Mouse (Mus musculus): Measurements from ENCODE around the gene Tac2. TPM values are rescaled to one million over a fixed set of nuclear protein-coding genes. Genes with fewer than 3 reads are reported as not detected.
A peak's percentile ranks its signal among the peaks of the same experiment; 100 is the strongest.

The Tac2 gene
- polyA plus RNA-seq, 1 experiment from 2014 or later: 4.1 TPM

DNA sequence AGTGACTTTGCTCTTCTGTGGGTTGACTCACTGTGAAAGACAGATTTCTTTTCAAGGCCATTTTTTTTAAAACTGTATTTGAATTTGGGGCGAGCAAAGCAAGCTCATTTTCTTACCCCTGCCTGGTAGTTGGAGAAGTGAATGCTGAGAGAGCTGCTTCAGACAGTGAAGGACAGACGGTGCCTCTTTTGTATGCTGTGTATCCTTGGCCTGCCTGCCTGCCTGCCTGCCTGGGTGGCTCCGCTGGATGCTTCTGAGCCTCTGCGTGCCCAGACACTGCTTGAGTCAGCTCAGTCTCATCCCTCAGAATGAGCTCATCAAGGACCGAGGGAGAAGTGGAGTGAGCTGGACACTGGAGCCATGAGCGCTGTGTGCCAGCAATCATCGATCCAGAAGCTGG lies 25.3 kb upstream of the Tac2 start:
- Histone ChIP-seq H3K4me1 (replicated peaks) (peaks cover 6% of the 10 kb centered on the region; the same call in 1 of the 2 replicates), H3K4me3 (replicated peaks) (no peak overlapping the region), H3K27ac (no peak overlapping the region), H3K9me3 (no peaks in the 10 kb centered on the region), H3K9ac (no peak overlapping the region), H3K27me3 (replicated peaks) (no peaks in the 10 kb centered on the region), H3K36me3 (peaks cover 20% of the 10 kb centered on the region; the same call in 1 of the 2 replicates), H3K4me2 (replicated peaks) (no peak overlapping the region)
- 91% methylated on average over 7 of the region's 7 CpGs for WGBS
- no peak for ATAC-seq

DNA sequence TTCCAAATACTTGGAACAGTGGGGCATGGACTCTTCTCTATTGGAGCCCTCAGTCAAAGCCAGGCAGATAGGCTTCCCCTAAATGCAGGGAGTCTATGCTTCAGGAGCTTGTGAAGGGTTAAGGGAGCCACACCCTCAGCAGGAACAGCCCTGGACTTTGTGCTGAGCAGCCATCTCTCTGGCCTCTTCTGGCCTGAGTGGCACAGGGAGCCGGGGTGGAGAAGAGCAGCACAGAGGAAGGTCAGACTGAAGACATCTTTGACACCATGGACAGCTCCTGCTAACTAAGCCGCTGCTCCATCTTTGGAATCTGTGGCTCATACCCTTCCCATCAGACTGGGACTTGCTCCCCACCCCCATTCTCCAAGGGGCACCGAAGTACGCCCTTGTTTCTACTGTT lies 21.0 kb upstream of the Tac2 start:
- 38% methylated on average over 4 of the region's 4 CpGs for WGBS
- Histone ChIP-seq H3K4me3 (replicated peaks) (peak overlapping the region; percentile 29), H3K9ac (no peak overlapping the region), H3K4me1 (replicated peaks) (peaks cover 11% of the 10 kb centered on the region), H3K27me3 (replicated peaks) (no peaks in the 10 kb centered on the region), H3K36me3 (no peaks in the 10 kb centered on the region), H3K27ac (peak overlapping the region; percentile 62; the same call in 1 of the 2 replicates), H3K4me2 (replicated peaks) (peak overlapping the region; percentile 29; the same call in 1 of the 2 replicates), H3K9me3 (no peaks in the 10 kb centered on the region)
- peak; percentile 75 for ATAC-seq

DNA sequence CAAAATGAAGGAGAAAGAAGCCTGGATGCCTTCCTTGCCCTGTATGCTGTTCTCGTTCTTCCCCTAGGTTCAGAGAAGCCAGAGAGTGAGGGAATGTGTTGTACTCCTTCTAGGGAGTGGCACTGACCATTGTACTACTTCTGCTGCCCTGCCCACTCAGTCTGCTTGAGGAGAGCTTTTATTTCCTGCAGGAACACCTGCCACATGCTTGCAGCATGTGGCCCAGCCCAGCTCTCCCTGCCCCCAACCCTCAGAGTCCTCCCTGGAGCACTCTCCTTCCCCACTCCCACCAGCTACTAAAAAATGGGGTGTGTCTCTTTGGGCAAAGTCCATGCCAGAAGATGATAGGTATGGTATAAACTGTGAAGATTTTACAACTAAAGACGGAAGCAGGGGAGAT lies 20.0 kb upstream of the Tac2 start:
- Histone ChIP-seq H3K36me3 (no peaks in the 10 kb centered on the region), H3K27ac (peak overlapping the region; percentile 62; the same call in 1 of the 2 replicates), H3K4me1 (replicated peaks) (peaks cover 11% of the 10 kb centered on the region), H3K9me3 (no peaks in the 10 kb centered on the region), H3K4me3 (replicated peaks) (0 out of 2 replicates have a peak overlapping the region, but pooled peaks have one; percentile 29), H3K4me2 (replicated peaks) (0 out of 2 replicates have a peak overlapping the region, but pooled peaks have one; percentile 40), H3K9ac (no peak overlapping the region), H3K27me3 (replicated peaks) (no peaks in the 10 kb centered on the region)
- WGBS: 32% methylated on average over 2 of the region's 2 CpGs
- ATAC-seq: peak; percentile 86

DNA sequence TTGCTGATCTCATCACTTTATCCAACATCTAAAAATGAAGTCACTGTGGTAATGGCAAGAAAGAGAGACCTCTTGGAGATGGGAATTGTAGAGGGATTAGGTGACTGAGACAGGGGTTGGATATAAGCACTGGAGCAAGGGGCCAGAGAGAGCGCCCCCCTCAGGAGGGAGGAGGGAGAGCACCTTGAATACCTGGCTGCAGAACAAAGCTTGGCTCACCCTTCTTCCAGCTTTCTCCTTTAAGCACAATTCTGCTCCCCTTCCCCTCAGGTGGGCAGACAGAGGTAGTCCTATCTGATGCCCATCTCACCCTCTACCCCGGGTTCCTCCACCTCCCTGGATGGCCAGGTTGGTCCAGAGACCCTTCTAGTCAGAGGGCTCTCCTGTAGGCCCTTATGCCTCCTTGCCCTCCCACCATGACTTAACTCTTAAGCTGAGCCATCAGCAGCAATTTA lies 19.5 kb upstream of the Tac2 start, which contains the start of gene Myo1a:
Myo1a (plus strand) TSS at position 405 of the 455 bp plus-strand sequence.
- ATAC-seq: no peak; the same call in 1 of the 2 replicates
- Histone ChIP-seq H3K27me3 (replicated peaks) (no peaks in the 10 kb centered on the region), H3K27ac (peak within 1 kb of the TSS; percentile 62; the same call in 1 of the 2 replicates), H3K4me1 (replicated peaks) (peaks cover 11% of the 10 kb centered on the region), H3K4me3 (replicated peaks) (peak within 1 kb of the TSS; percentile 29), H3K36me3 (no peaks in the 10 kb centered on the region), H3K9me3 (no peaks in the 10 kb centered on the region), H3K4me2 (replicated peaks) (peak within 1 kb of the TSS; percentile 40), H3K9ac (no peak within 1 kb of the TSS)
- WGBS: 55% methylated on average over 2 of the region's 2 CpGs

DNA sequence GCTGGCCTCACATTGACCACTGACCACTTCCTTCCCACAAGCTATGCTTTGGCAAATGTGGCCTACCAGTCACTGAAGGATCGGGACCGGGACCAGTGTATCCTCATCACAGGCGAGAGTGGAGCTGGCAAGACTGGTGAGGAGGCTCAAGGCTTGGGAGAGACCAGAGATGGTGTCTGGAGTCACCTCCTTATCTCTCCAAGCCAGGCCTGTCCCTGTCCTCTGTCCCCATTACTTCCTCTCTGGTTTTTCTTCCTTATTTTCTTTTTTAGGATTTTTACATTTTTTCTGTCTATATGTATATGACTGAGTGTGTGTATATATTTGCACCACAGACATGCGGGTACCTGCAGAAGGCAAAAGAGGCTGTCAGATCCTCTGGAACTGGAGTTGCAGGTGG lies 18.5 kb upstream of the Tac2 start:
- H3K4me3 ChIP-seq (replicated peaks): no peak overlapping the region
- no peak overlapping the region for H3K27ac ChIP-seq
- no peak overlapping the region for H3K9ac ChIP-seq
- H3K4me2 ChIP-seq (replicated peaks): no peak overlapping the region
- WGBS: 93% methylated on average over 4 of the region's 4 CpGs
- ATAC-seq: no peak
- H3K36me3 ChIP-seq: no peaks in the 10 kb centered on the region
- H3K9me3 ChIP-seq: no peaks in the 10 kb centered on the region
- no peaks in the 10 kb centered on the region for H3K27me3 ChIP-seq (replicated peaks)
- H3K4me1 ChIP-seq (replicated peaks): peaks cover 11% of the 10 kb centered on the region

DNA sequence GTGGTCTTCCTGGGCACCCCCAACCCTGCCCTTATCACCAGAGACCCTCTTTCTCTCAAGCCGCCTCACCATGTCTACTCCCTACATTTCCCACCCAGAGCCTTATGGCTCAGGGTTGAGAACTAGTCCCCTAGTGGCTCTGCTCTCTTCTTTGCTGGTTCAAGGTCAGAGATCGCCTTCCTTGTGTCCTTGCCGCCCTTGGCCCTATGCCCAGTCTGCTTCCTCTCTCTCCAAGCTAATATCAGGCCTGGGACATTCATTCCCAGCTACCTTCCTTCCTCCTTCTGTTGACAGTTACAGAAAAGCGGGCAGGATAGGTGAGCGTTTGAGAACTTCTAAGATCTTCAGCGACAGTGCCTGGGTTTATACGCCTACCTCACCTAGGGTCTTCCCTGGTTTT lies 16.6 kb upstream of the Tac2 start:
- H3K4me2 ChIP-seq (replicated peaks): no peak overlapping the region
- H3K27me3 ChIP-seq (replicated peaks): no peaks in the 10 kb centered on the region
- no peaks in the 10 kb centered on the region for H3K36me3 ChIP-seq
- H3K9me3 ChIP-seq: no peaks in the 10 kb centered on the region
- no peak overlapping the region for H3K27ac ChIP-seq
- H3K4me3 ChIP-seq (replicated peaks): no peak overlapping the region
- no peak for ATAC-seq
- H3K9ac ChIP-seq: no peak overlapping the region
- WGBS: 78% methylated on average over 7 of the region's 7 CpGs
- H3K4me1 ChIP-seq (replicated peaks): peaks cover 11% of the 10 kb centered on the region

DNA sequence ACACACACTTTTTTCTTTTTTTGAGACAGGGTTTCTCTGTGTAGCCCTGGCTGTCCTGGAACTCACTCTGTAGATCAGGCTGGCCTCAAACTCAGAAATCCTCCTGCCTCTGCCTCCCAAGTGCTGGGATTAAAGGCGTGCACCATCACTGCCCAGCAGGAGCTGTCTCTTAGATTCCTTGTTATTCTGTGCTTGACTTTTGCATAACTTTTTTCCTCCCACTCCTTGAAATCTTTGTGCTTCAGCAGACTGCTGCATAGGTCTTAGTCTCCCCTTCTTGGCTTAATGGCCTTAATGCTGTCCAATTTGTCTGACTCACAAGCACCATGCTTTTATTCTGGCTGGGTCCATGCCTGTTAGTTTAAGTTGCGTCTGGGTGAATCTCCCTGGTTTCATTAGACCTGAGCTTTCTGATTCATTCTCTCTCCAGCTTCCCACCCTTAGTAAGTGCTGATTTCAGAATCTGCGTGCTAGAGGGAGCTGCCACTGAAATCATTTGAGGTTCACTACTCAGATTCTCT lies 15.4 kb upstream of the Tac2 start:
- WGBS: 85% methylated on average over 3 of the region's 3 CpGs
- Histone ChIP-seq H3K36me3 (no peaks in the 10 kb centered on the region), H3K4me1 (replicated peaks) (peaks cover 5% of the 10 kb centered on the region; the same call in 1 of the 2 replicates)

DNA sequence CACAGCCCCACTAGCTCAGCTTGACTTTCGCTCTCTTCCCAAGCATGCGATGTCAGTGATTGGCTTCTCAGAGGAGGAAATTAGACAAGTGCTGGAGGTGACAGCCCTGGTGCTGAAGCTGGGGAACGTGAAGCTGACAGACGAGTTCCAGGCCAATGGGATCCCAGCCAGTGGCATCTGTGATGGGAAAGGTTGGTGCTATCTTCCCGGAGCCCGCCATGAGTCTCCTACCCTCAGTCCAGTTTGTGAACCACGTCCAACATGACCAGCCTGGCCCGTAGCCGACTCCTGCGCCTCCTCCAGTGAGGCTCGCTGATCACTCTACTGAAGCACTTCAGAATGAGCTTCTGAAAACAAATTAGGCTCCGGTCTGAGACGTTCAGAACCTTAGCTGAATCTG lies 13.9 kb upstream of the Tac2 start:
- no peak overlapping the region for H3K4me3 ChIP-seq (replicated peaks)
- H3K27ac ChIP-seq: no peak overlapping the region
- H3K4me1 ChIP-seq (replicated peaks): no peaks in the 10 kb centered on the region; the same call in 1 of the 2 replicates
- no peak overlapping the region for H3K9ac ChIP-seq
- no peaks in the 10 kb centered on the region for H3K9me3 ChIP-seq
- H3K4me2 ChIP-seq (replicated peaks): no peak overlapping the region
- H3K27me3 ChIP-seq (replicated peaks): no peaks in the 10 kb centered on the region
- ATAC-seq: no peak
- H3K36me3 ChIP-seq: no peaks in the 10 kb centered on the region
- 79% methylated on average over 13 of the region's 13 CpGs for WGBS

More for the DNA sequence above, 15.4 kb upstream of the Tac2 start:
- Histone ChIP-seq H3K27ac (no peak overlapping the region), H3K4me2 (replicated peaks) (no peak overlapping the region), H3K4me3 (replicated peaks) (no peak overlapping the region), H3K9me3 (no peaks in the 10 kb centered on the region), H3K9ac (no peak overlapping the region), H3K27me3 (replicated peaks) (no peaks in the 10 kb centered on the region)
- ATAC-seq: no peak

DNA sequence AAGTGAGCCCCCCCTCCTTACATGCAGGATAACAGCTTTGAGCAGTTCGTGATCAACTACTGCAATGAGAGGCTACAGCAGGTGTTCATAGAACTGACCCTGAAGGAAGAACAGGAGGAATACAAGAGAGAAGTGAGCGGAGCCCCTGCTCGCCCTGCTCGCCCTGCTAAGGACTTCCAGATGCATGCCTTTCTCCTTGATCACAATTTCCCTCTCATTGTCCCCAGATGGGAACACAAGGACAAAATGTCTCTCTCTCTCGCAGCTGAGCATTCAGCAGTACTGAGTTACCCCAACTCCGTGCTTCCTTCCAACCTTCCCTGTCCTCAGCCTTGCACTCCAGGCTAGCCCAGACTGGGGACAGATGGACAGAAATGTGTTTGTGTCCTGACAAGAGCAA lies 11.5 kb upstream of the Tac2 start:
- H3K27ac ChIP-seq: no peak overlapping the region
- no peak overlapping the region for H3K4me3 ChIP-seq (replicated peaks)
- ATAC-seq: no peak
- H3K27me3 ChIP-seq (replicated peaks): no peaks in the 10 kb centered on the region
- 86% methylated on average over 6 of the region's 6 CpGs for WGBS
- H3K9me3 ChIP-seq: no peaks in the 10 kb centered on the region
- peaks cover 7% of the 10 kb centered on the region; the same call in 1 of the 2 replicates for H3K4me1 ChIP-seq (replicated peaks)
- H3K9ac ChIP-seq: no peak overlapping the region
- no peaks in the 10 kb centered on the region for H3K36me3 ChIP-seq
- H3K4me2 ChIP-seq (replicated peaks): no peak overlapping the region

DNA sequence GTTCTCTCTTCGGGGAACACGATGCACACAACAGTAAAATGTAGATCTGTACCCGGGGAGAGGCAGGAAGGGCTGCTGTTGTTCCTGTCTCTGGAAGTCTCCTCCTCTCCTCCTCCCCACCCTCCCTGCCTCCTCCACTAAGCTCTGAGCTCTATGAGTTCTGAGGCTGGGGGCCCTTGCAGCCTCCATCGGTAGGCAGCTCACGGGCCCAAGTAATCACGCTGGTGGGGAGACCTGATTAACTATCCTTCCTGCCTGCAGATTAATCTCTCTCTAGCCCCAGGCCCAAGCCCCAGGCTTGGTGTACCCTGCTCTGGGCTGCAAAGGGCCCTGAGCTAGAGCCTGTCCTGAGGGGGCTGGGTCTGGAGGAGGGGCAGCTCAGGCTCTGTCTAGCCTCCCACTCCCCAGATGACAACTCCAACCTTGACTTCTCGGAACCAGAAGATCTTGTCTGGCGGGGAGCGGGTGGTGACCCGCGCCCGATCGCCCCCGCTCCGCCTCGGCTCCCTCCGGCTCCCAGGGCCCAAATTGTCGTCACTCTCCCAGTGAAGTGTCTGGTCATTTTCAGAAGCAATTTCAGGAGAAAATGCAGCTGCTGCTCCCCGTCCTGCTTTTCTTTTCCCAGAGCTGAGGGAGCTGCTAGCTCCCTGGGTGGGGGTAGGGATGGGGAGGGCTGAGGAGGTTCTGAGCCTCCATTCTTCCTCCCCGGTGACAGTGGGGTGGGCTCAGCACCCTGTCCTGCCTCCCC lies 2.4 kb upstream of the Tac2 start:
- H3K4me2 ChIP-seq (replicated peaks): peak overlapping the region; percentile 53
- H3K27ac ChIP-seq: peak overlapping the region; percentile 81
- 7% methylated on average over 20 of the region's 20 CpGs for WGBS
- H3K4me3 ChIP-seq (replicated peaks): peak overlapping the region; percentile 21
- no peaks in the 10 kb centered on the region for H3K9me3 ChIP-seq
- H3K4me1 ChIP-seq (replicated peaks): peaks cover 20% of the 10 kb centered on the region
- H3K9ac ChIP-seq: peak overlapping the region; percentile 33
- H3K27me3 ChIP-seq (replicated peaks): no peaks in the 10 kb centered on the region; the same call in 1 of the 2 replicates
- no peaks in the 10 kb centered on the region for H3K36me3 ChIP-seq
- peak; percentile 59 for ATAC-seq

DNA sequence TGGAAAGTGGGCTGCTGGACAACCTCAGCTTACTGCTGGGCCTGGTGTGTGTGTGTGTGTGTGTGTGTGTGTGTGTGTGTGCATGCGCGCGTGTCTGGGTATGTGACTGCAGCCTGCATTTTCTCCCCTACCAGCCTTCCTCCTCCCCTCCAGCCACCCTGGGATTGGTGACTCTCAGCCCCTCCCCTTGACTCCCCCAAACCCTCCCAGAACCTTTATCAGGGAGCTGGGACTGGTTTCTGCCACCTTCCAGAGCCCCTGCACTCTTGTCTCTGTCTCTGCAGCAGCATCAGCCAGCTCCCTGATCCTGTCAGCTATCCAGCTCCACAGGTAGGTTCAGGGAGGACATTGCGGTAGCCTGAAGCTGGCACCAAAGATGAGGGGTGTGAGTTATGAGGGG lies 858 bp downstream of the Tac2 start:
- no peak overlapping the region for H3K4me3 ChIP-seq (replicated peaks)
- ATAC-seq: no peak
- no peak overlapping the region for H3K27ac ChIP-seq
- H3K36me3 ChIP-seq: no peaks in the 10 kb centered on the region
- 57% methylated on average over 4 of the region's 4 CpGs for WGBS
- no peak overlapping the region for H3K9ac ChIP-seq
- H3K4me2 ChIP-seq (replicated peaks): no peak overlapping the region
- H3K9me3 ChIP-seq: no peaks in the 10 kb centered on the region
- H3K27me3 ChIP-seq (replicated peaks): peaks cover 5% of the 10 kb centered on the region
- peaks cover 11% of the 10 kb centered on the region for H3K4me1 ChIP-seq (replicated peaks)

DNA sequence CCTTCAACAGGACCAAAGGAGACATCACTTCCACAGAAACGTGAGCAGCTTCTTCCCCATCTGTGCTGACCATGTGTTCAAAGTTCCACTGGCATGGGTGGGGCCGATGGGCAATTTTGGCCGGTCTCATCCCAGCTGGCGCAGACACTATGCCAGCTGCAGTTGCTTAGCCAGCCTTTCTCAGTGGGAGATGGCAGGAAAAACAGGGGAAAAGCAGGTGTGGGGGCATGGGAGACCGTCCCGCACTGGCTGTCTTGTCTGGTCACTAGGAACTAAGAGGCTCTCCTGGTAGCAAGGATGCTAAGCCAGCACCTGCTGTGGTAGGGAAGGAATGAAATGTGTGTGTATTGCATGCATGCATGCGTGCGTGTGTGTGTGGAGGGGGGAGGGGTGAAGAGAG lies 4.2 kb downstream of the Tac2 start:
- 73% methylated on average over 8 of the region's 8 CpGs for WGBS
- H3K27ac ChIP-seq: no peak overlapping the region
- H3K4me3 ChIP-seq (replicated peaks): no peak overlapping the region
- peaks cover 5% of the 10 kb centered on the region for H3K4me1 ChIP-seq (replicated peaks)
- no peak overlapping the region for H3K4me2 ChIP-seq (replicated peaks)
- no peaks in the 10 kb centered on the region for H3K36me3 ChIP-seq
- no peak for ATAC-seq
- no peak overlapping the region for H3K9ac ChIP-seq
- no peaks in the 10 kb centered on the region for H3K9me3 ChIP-seq
- peaks cover 5% of the 10 kb centered on the region for H3K27me3 ChIP-seq (replicated peaks)
